Mouse (Mus musculus) forebrain, embryonic 10.5 days (tissue): Measurements from ENCODE around the gene Slc39a7. TPM values are rescaled to one million over a fixed set of nuclear protein-coding genes. Genes with fewer than 3 reads are reported as not detected.
"Not testable (repeated sequence)": the region's sequence is repeated elsewhere in the genome, so short reads cannot be mapped to it uniquely, and the experiment has no call there.

Experiments used
- DNase-seq: peaks from one replicate; pipeline ENCODE4 v3.0.0-alpha.2; 2017; ENCODE audit warnings: low spot score; ENCODE audit errors: extremely low spot score
- H3K27ac ChIP-seq: fragments of 300-500 bp; sonication (generic); 2 replicates; pipeline ENCODE4 v1.5.1; 2016; ENCODE audit warnings: mild to moderate bottlenecking
- H3K27me3 ChIP-seq: fragments of 300-500 bp; sonication (generic); 2 replicates; pipeline ENCODE4 v1.6.1; 2016; ENCODE audit warnings: mild to moderate bottlenecking; ENCODE audit not compliant: poor library complexity, severe bottlenecking
- H3K36me3 ChIP-seq: fragments of 300-500 bp; sonication (generic); replicated peaks from 2 replicates; pipeline ENCODE4 v1.6.1; 2016; ENCODE audit warnings: mild to moderate bottlenecking, moderate library complexity
- H3K4me1 ChIP-seq: fragments of 300-500 bp; sonication (generic); 2 replicates; pipeline ENCODE4 v1.6.1; 2016
- H3K4me3 ChIP-seq: fragments of 300-500 bp; sonication (generic); 2 replicates; pipeline ENCODE4 v1.5.1; 2016; ENCODE audit warnings: mild to moderate bottlenecking, moderate library complexity
- H3K9me3 ChIP-seq: fragments of 300-500 bp; sonication (generic); 2 replicates; pipeline ENCODE4 v1.6.1; 2016; ENCODE audit warnings: mild to moderate bottlenecking, moderate library complexity
- WGBS: fragments of 180-500 bp; shearing (Covaris S2); methylation state at CpG from one replicate; pipeline ENCODE4 v1.1.7; 2016; 5-methylcytosine and 5-hydroxymethylcytosine counted together
- microRNA counts: library from miRNA; unstranded; fragments of <30 nt; microRNA quantifications from one replicate; lab custom pipeline; 2017
- microRNA-seq: library from miRNA; unstranded; fragments of <30 nt; microRNA quantifications from one replicate; pipeline ENCODE4, GENCODE M21; 2017
- polyA plus RNA-seq: library from polyadenylated mRNA; unstranded; fragments of >200 nt; fragmentation: Nextera tagmentation; extraction: Ambion mirVana; gene quantifications from 2 replicates; pipeline ENCODE4 v1.2.1, GENCODE M21; 2016

Slc39a7 gene
- polyA plus RNA-seq, 1 experiment from 2014 or later, result 206 TPM

GRCm38 (mm10) chr17:33982136-33982535 is 49.3 kb downstream of the Slc39a7 start:
- 11% methylated on average over 8 of the region's 8 CpGs for WGBS
- DNase-seq, result peak; percentile 60
- H3K36me3 ChIP-seq, H3K9me3 ChIP-seq, H3K27ac ChIP-seq: not testable (repeated sequence)
- Histone ChIP-seq H3K4me1 (peaks cover 35% of the 10 kb centered on the region), H3K27me3 (peaks cover 38% of the 10 kb centered on the region), H3K4me3 (peak overlapping the region; percentile 65)

- peaks cover 46% of the 10 kb centered on the region for H3K27me3 ChIP-seq
- peaks cover 35% of the 10 kb centered on the region for H3K4me1 ChIP-seq
- DNase-seq, result peak; percentile 91
- not testable (repeated sequence) for H3K9me3 ChIP-seq, H3K36me3 ChIP-seq
- 2% methylated on average over 27 of the region's 27 CpGs for WGBS
- peak overlapping the region; percentile 65 for H3K4me3 ChIP-seq
- peak overlapping the region; percentile 89 for H3K27ac ChIP-seq
Measured at GRCm38 (mm10) chr17:33981192-33981909, 50.1 kb downstream of the Slc39a7 start.

GRCm38 (mm10) chr17:33980181-33981035 is 51.1 kb downstream of the Slc39a7 start:
- Histone ChIP-seq H3K27me3 (peaks cover 52% of the 10 kb centered on the region), H3K4me3 (peak overlapping the region; percentile 65; the same call in 1 of the 2 replicates)
- 82% methylated on average over 19 of the region's 19 CpGs for WGBS

GRCm38 (mm10) chr17:33979512-33980050 is 51.9 kb downstream of the Slc39a7 start:
- DNase-seq, result no peak
- Histone ChIP-seq H3K27ac (no peak overlapping the region), H3K27me3 (peaks cover 52% of the 10 kb centered on the region), H3K4me1 (peaks cover 35% of the 10 kb centered on the region), H3K9me3 (no peaks in the 10 kb centered on the region), H3K4me3 (no peak overlapping the region), H3K36me3 (no peaks in the 10 kb centered on the region)
- WGBS, result 83% methylated on average over 6 of the region's 6 CpGs

More at GRCm38 (mm10) chr17:33980181-33981035, 51.1 kb downstream of the Slc39a7 start:
- Histone ChIP-seq H3K4me1 (peaks cover 35% of the 10 kb centered on the region), H3K36me3 (no peaks in the 10 kb centered on the region), H3K9me3 (no peaks in the 10 kb centered on the region), H3K27ac (peak overlapping the region; percentile 89)
- DNase-seq, result no peak

GRCm38 (mm10) chr17:33978631-33979031 is 52.9 kb downstream of the Slc39a7 start:
- Histone ChIP-seq H3K4me3 (peak overlapping the region; percentile 53), H3K27me3 (peaks cover 52% of the 10 kb centered on the region), H3K36me3 (no peaks in the 10 kb centered on the region), H3K9me3 (no peaks in the 10 kb centered on the region), H3K27ac (peak overlapping the region; percentile 48; the same call in 1 of the 2 replicates), H3K4me1 (peaks cover 35% of the 10 kb centered on the region)
- DNase-seq, result peak; percentile 55
- 1% methylated on average over 17 of the region's 17 CpGs for WGBS

MicroRNAs within 50 kb of the gene (microRNA counts, 519-probe panel; counts per million panel counts)
- 341 counts per million, percentile 65 among the panel's probes with 10 or more counts for microRNA mmu-miR-219 (lab: Ali Mortazavi, UCI)

Small RNA genes lying within 50 kb of the gene (microRNA-seq; reads per million reads assigned to microRNA genes)
- gene Mir219a-1, result 5.7 reads per million, percentile 15 among the genes with 10 or more reads in this experiment
- gene Mir219c, result not detected

Other genes with a start within 250 kb of the Slc39a7 start
- gene Angptl4, start 249.9 kb downstream of the Slc39a7 start, polyA plus RNA-seq, result 21.4 and 22.4 TPM in 2 replicates
- gene Kank3, start 221.2 kb downstream of the Slc39a7 start, polyA plus RNA-seq, result 22.7 and 27.9 TPM in 2 replicates
- gene Rps28, start 207.1 kb downstream of the Slc39a7 start, polyA plus RNA-seq, result 848 and 864 TPM in 2 replicates
- gene Ndufa7, start 207.1 kb downstream of the Slc39a7 start, polyA plus RNA-seq, result 439 and 441 TPM in 2 replicates
- gene Cd320, start 188.6 kb downstream of the Slc39a7 start, polyA plus RNA-seq, result 86.6 and 89.0 TPM in 2 replicates
- not detected in 2 replicates for gene Gm7029, start 157.8 kb downstream of the Slc39a7 start, polyA plus RNA-seq
- 6.6 and 8.1 TPM in 2 replicates for gene Kifc1, start 141.0 kb downstream of the Slc39a7 start, polyA plus RNA-seq
- gene Platr17, start 126.5 kb downstream of the Slc39a7 start, polyA plus RNA-seq, result 0.19 and 0.39 TPM in 2 replicates
- 85.9 and 90.8 TPM in 2 replicates for gene Daxx, start 122.3 kb downstream of the Slc39a7 start, polyA plus RNA-seq
- 14.1 TPM in 2 replicates for gene Tapbp, start 115.8 kb downstream of the Slc39a7 start, polyA plus RNA-seq
- gene Zbtb22, start 115.8 kb downstream of the Slc39a7 start, polyA plus RNA-seq, result 21.2 and 23.2 TPM in 2 replicates
- 39.3 and 46.7 TPM in 2 replicates for gene Rgl2, start 102.1 kb downstream of the Slc39a7 start, polyA plus RNA-seq
- 239 and 242 TPM in 2 replicates for gene Pfdn6, start 91.3 kb downstream of the Slc39a7 start, polyA plus RNA-seq
- 56.1 and 59.6 TPM in 2 replicates for gene Wdr46, start 91.0 kb downstream of the Slc39a7 start, polyA plus RNA-seq
- gene B3galt4, start 80.2 kb downstream of the Slc39a7 start, polyA plus RNA-seq, result 3.3 and 3.7 TPM in 2 replicates
- gene Vps52, start 75.9 kb downstream of the Slc39a7 start, polyA plus RNA-seq, result 49.4 and 51.3 TPM in 2 replicates
- 1,596 and 1,663 TPM in 2 replicates for gene Rps18, start 75.7 kb downstream of the Slc39a7 start, polyA plus RNA-seq
- gene H2-K1, start 31.3 kb downstream of the Slc39a7 start, polyA plus RNA-seq, result 51.2 and 51.8 TPM in 2 replicates
- gene Ring1, start 7.0 kb downstream of the Slc39a7 start, polyA plus RNA-seq, result 11.4 and 12.4 TPM in 2 replicates
- 95.4 and 96.4 TPM in 2 replicates for gene H2-Ke6, start 3.6 kb downstream of the Slc39a7 start, polyA plus RNA-seq
- gene Rxrb, start 130 bp upstream of the Slc39a7 start, polyA plus RNA-seq, result 44.5 and 48.3 TPM in 2 replicates
- gene Col11a2, start 7.8 kb upstream of the Slc39a7 start, polyA plus RNA-seq, result 0.74 and 0.75 TPM in 2 replicates
- gene H2-Oa, start 60.7 kb upstream of the Slc39a7 start, polyA plus RNA-seq, result 0.12 and 0.43 TPM in 2 replicates
- 4.5 and 6.9 TPM in 2 replicates for gene H2-DMa, start 87.9 kb upstream of the Slc39a7 start, polyA plus RNA-seq
- 121 and 134 TPM in 2 replicates for gene Brd2, start 91.0 kb upstream of the Slc39a7 start, polyA plus RNA-seq
- 0.16 and 0.26 TPM in 2 replicates for gene H2-DMb2, start 111.6 kb upstream of the Slc39a7 start, polyA plus RNA-seq
- 0.24 and 0.81 TPM in 2 replicates for gene H2-DMb1, start 121.4 kb upstream of the Slc39a7 start, polyA plus RNA-seq
- 1.4 and 1.7 TPM in 2 replicates for gene Tap1, start 155.9 kb upstream of the Slc39a7 start, polyA plus RNA-seq
- 0.79 and 1.3 TPM in 2 replicates for gene Psmb9, start 156.1 kb upstream of the Slc39a7 start, polyA plus RNA-seq
- 1.2 and 1.3 TPM in 2 replicates for gene Psmb8, start 166.0 kb upstream of the Slc39a7 start, polyA plus RNA-seq
- 0.18 and 0.60 TPM in 2 replicates for gene Tap2, start 171.8 kb upstream of the Slc39a7 start, polyA plus RNA-seq
- gene H2-Ob, start 207.2 kb upstream of the Slc39a7 start, polyA plus RNA-seq, result not detected in 2 replicates
- gene H2-Ab1, start 226.0 kb upstream of the Slc39a7 start, polyA plus RNA-seq, result 9.8 and 12.5 TPM in 2 replicates